Mouse (Mus musculus) forebrain, embryonic 14.5 days (tissue): ENCODE measurements at regions not wholly inside any gene's neighbourhood (a gene's known extent, or its start where the extent isn't known, plus 50 kb on each side); places are given as distances from the start of the nearest gene placed in this dataset.

Experiments
- ATAC-seq: fragments of 200-750 bp; cut with Nextera tagmentation; 2 replicates; pipeline ENCODE4 v1.8.0; 2017; ENCODE audit warnings: mild to moderate bottlenecking, moderate library complexity
- DNase-seq: peaks from one replicate; pipeline ENCODE4 v3.0.0-alpha.2; 2015; ENCODE audit warnings: low spot score
- H3K27ac ChIP-seq: fragments of 300-500 bp; sonication (generic); 2 replicates; pipeline ENCODE4 v1.5.1; 2014; ENCODE audit warnings: low read depth, mild to moderate bottlenecking, control low read depth, low read length, moderate library complexity
- H3K27me3 ChIP-seq: fragments of 300-500 bp; sonication (generic); replicated peaks from 2 replicates; pipeline ENCODE4 v1.6.1; 2014; ENCODE audit warnings: low read length, control low read depth, mixed read lengths; ENCODE audit not compliant: control insufficient read depth, insufficient read depth
- H3K36me3 ChIP-seq: fragments of 300-500 bp; sonication (generic); 2 replicates; pipeline ENCODE4 v1.6.1; 2014; ENCODE audit warnings: low read length, control low read depth; ENCODE audit not compliant: control insufficient read depth, insufficient read depth
- H3K4me1 ChIP-seq: fragments of 300-500 bp; sonication (generic); 2 replicates; pipeline ENCODE4 v1.6.1; 2014; ENCODE audit warnings: antibody characterized with exemption, low read length, control low read depth; ENCODE audit not compliant: control insufficient read depth, insufficient read depth
- H3K4me2 ChIP-seq: fragments of 300-500 bp; sonication (generic); 2 replicates; pipeline ENCODE4 v1.6.1; 2014; ENCODE audit warnings: mild to moderate bottlenecking, control low read depth, low read length
- H3K4me3 ChIP-seq: fragments of 300-500 bp; sonication (generic); 2 replicates; pipeline ENCODE4 v1.5.1; 2014; ENCODE audit warnings: low read depth, low read length, control low read depth
- H3K9ac ChIP-seq: fragments of 300-500 bp; sonication (generic); 2 replicates; pipeline ENCODE4 v1.6.1; 2014; ENCODE audit warnings: mild to moderate bottlenecking, low read length, control low read depth, moderate library complexity
- H3K9me3 ChIP-seq: fragments of 300-500 bp; sonication (generic); replicated peaks from 2 replicates; pipeline ENCODE4 v1.6.1; 2016; ENCODE audit warnings: low read length, control low read depth, mixed read lengths; ENCODE audit not compliant: control insufficient read depth
- WGBS: fragments of 180-500 bp; shearing (Covaris S2); extraction: QIAGEN DNeasy Blood & Tissue Kit; methylation state at CpG from one replicate; pipeline ENCODE4 v1.1.7; 2014; 5-methylcytosine and 5-hydroxymethylcytosine counted together

GRCm38 (mm10) chr12:31170111-31170510, 70.5 kb upstream of the Gm6993 start:
- Histone ChIP-seq H3K36me3 (no peaks in the 10 kb centered on the region), H3K4me3 (no peak overlapping the region), H3K4me2 (no peak overlapping the region), H3K4me1 (no peaks in the 10 kb centered on the region), H3K27me3 (no peaks in the 10 kb centered on the region), H3K9ac (no peak overlapping the region), H3K9me3 (no peaks in the 10 kb centered on the region), H3K27ac (no peak overlapping the region)
- DNase-seq (no peak), ATAC-seq (no peak)
- 84% methylated on average over 6 of the region's 6 CpGs for WGBS

GRCm38 (mm10) chr12:31170546-31171160, 69.9 kb upstream of the Gm6993 start:
- DNase-seq (peak; percentile 33), ATAC-seq (no peak)
- no peak overlapping the region for H3K4me3 ChIP-seq
- H3K9me3 ChIP-seq = no peaks in the 10 kb centered on the region
- H3K27ac ChIP-seq = no peak overlapping the region
- 78% methylated on average over 10 of the region's 10 CpGs for WGBS
- no peaks in the 10 kb centered on the region for H3K27me3 ChIP-seq
- H3K36me3 ChIP-seq = no peaks in the 10 kb centered on the region
- H3K4me2 ChIP-seq = no peak overlapping the region
- no peaks in the 10 kb centered on the region for H3K4me1 ChIP-seq
- H3K9ac ChIP-seq = no peak overlapping the region

- WGBS = 92% methylated on average over 4 of the region's 4 CpGs
- ATAC-seq = no peak
Measured at GRCm38 (mm10) chr12:31171992-31172391, 68.6 kb upstream of the Gm6993 start.

DNA sequence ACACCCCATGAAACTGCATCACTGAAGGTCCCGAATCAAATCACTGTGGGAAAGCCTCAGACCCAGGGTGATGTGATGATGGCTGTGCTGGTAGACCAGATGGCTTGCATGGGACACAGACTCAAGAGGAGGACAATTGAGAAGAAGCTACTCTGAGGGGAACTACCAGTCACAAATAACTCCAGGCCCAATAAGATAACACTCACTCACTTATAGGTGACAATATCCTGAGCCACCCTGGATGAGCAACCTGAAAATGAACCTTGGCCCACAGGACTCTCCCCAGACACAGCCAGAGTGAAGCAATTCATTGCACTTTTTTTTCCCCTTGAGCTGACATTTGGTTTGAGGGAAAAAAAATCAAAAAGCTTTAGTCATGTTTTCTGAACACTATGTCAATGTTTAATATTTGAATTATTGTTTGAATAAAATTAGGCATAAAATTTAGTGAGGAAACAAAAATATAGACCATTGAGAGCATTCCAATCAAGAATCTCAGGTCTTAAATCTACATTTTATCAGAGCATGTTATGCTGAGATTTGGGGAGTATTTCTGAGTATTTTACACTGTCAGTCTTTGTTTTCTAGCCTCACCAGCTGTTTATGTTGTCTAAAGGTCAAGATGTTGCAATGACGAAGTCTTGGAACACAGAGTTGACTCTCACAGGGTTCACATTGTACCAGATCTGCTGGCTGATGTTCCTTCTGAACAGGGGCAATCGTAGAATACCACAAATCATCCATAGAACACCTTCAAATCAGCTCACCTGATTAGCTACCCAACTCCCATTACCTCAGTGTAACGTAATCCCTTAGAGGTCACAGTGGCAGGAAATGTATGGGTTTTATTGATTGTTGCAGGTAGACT, 67.9 kb upstream of the Gm6993 start:
- ATAC-seq (no peak), DNase-seq (no peak)
- Histone ChIP-seq H3K27ac (no peak overlapping the region), H3K4me2 (no peak overlapping the region), H3K9ac (no peak overlapping the region), H3K36me3 (no peaks in the 10 kb centered on the region), H3K9me3 (no peaks in the 10 kb centered on the region), H3K27me3 (no peaks in the 10 kb centered on the region), H3K4me1 (no peaks in the 10 kb centered on the region), H3K4me3 (no peak overlapping the region)
- 81% methylated on average over 4 of the region's 4 CpGs for WGBS

More at GRCm38 (mm10) chr12:31171992-31172391, 68.6 kb upstream of the Gm6993 start:
- Histone ChIP-seq H3K9ac (no peak overlapping the region), H3K27ac (no peak overlapping the region), H3K4me2 (no peak overlapping the region), H3K4me3 (no peak overlapping the region), H3K9me3 (no peaks in the 10 kb centered on the region), H3K36me3 (no peaks in the 10 kb centered on the region), H3K27me3 (no peaks in the 10 kb centered on the region), H3K4me1 (no peaks in the 10 kb centered on the region)
- DNase-seq = no peak

DNA sequence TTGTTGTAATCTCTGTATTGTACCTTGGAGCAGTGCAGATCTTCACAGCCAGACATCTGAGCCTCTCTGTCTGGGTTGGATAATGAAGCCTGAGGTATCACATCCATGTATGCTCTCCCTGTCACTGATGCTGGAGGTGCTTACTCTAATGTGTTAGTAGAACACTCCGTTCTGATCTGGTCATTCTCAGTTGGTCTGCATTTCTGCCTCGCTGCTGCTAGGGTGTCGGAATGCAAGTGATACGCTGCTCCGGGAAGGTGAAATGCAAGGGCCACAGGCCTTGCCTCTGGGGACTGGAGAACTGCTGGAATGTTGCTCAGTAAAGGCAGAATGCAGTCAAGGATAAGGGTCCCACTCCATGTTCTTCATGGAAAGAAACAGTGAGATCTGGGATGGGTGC, 67.1 kb upstream of the Gm6993 start:
- H3K4me1 ChIP-seq = no peaks in the 10 kb centered on the region
- no peaks in the 10 kb centered on the region for H3K36me3 ChIP-seq
- WGBS = 96% methylated on average over 5 of the region's 5 CpGs

DNA sequence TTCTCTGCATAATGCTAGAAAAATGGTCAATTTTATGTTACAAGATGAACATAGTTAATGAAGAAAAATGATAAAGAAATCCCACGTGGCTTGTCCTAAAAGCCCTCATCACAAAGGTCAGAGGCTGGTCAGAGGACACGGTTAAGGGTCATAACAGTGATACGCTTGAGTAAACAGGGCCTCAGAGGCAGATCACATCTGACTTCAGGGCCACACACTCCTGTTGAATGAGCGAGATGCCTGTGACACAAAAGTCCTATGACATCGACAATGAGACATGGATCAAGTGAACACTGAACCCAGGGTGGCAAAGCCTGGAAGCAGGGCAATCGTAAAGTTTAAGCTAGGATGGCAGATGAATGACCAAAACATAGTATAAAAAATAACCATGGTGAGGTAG, 61.0 kb upstream of the Gm6993 start:
- no peak overlapping the region for H3K4me2 ChIP-seq
- WGBS = 72% methylated on average over 6 of the region's 6 CpGs
- no peaks in the 10 kb centered on the region for H3K36me3 ChIP-seq
- H3K4me1 ChIP-seq = peaks cover 2% of the 10 kb centered on the region; the same call in 1 of the 2 replicates
- no peaks in the 10 kb centered on the region for H3K27me3 ChIP-seq
- H3K4me3 ChIP-seq = no peak overlapping the region
- H3K27ac ChIP-seq = no peak overlapping the region
- ATAC-seq (no peak), DNase-seq (no peak)
- H3K9ac ChIP-seq = no peak overlapping the region
- no peaks in the 10 kb centered on the region for H3K9me3 ChIP-seq

More for the DNA sequence above, 67.1 kb upstream of the Gm6993 start:
- ATAC-seq = no peak
- no peak overlapping the region for H3K27ac ChIP-seq
- H3K9me3 ChIP-seq = no peaks in the 10 kb centered on the region
- H3K4me2 ChIP-seq = no peak overlapping the region
- no peak for DNase-seq
- H3K4me3 ChIP-seq = no peak overlapping the region
- H3K9ac ChIP-seq = no peak overlapping the region
- no peaks in the 10 kb centered on the region for H3K27me3 ChIP-seq

- Histone ChIP-seq H3K4me1 (peaks cover 11% of the 10 kb centered on the region; the same call in 1 of the 2 replicates), H3K4me2 (no peak overlapping the region), H3K9me3 (no peaks in the 10 kb centered on the region), H3K9ac (no peak overlapping the region), H3K36me3 (no peaks in the 10 kb centered on the region), H3K27me3 (no peaks in the 10 kb centered on the region), H3K27ac (no peak overlapping the region), H3K4me3 (no peak overlapping the region)
- WGBS = 75% methylated on average over 4 of the region's 4 CpGs
- DNase-seq = no peak
- ATAC-seq = no peak
Measured at GRCm38 (mm10) chr12:31183632-31184031, 56.9 kb upstream of the Gm6993 start.

DNA sequence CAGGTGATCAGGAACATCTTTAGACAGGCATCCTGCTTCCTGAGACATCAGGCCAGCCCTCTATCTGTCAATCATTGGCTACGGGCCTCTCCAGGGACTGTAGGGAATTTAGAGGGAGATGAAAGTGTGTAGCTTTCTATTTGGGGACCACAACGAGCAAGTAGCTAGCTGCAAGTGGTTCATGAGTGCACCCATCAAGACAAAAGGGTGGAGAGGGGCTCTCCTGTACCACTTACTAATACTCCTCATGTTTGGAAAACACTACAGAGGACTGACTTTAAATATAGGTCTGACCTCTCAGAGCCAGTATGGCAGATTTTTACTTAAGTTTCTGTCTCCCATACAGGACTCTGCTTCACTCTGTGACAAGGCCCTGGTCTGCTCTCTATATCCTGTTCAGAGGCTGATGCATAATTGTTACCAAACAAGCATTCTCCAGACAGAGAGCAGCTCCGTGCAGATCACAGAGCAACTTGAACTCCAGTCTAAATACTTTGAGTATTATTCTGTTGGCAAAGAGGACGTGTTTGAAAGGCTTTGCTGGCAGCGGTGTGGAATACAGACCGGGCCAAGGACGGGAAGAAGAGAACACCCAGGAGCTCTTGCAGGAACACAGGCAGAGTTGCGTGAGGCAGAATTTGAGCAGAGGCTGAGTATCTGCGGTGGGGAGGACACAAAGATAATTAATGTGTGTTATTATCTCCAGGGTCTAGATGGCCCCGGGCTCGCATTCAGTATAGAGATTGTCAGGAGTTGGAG, 56.2 kb upstream of the Gm6993 start:
- 55% methylated on average over 11 of the region's 11 CpGs for WGBS

More for the DNA sequence above, 56.2 kb upstream of the Gm6993 start:
- H3K4me1 ChIP-seq = peaks cover 11% of the 10 kb centered on the region; the same call in 1 of the 2 replicates
- no peaks in the 10 kb centered on the region for H3K9me3 ChIP-seq
- H3K36me3 ChIP-seq = no peaks in the 10 kb centered on the region
- H3K27ac ChIP-seq = no peak overlapping the region
- ATAC-seq (no peak; the same call in 1 of the 2 replicates), DNase-seq (peak; percentile 37)
- H3K4me3 ChIP-seq = no peak overlapping the region
- no peaks in the 10 kb centered on the region for H3K27me3 ChIP-seq
- H3K4me2 ChIP-seq = no peak overlapping the region
- H3K9ac ChIP-seq = no peak overlapping the region
